ENCODE assay signal across 8 mouse cellular contexts in genomic region chr1:60408501-60409167, GRCm38 (mm10). TPM values are rescaled to one million over a fixed set of nuclear protein-coding genes. Genes with fewer than 3 reads are reported as not detected.
DNase-seq lines count a peak whose midpoint lies in the region; ATAC-seq and TF ChIP-seq lines count a peak whose summit lies in the region.

No protein-coding gene starts in this region.

- H3K27me3 ChIP-seq in kidney, adult 2 months (replicated peaks; ENCODE audit: control insufficient read depth, insufficient read depth, low read length), result no peaks in the 10 kb centered on the region
- H3K27me3 ChIP-seq in midbrain, embryonic 16.5 days (ENCODE audit: control insufficient read depth, insufficient read depth, low read depth, low read length), result no peaks in the 10 kb centered on the region

- H3K9me3 ChIP-seq in midbrain, embryonic 16.5 days (replicated peaks; ENCODE audit: control insufficient read depth, low read length, poor library complexity, severe bottlenecking), result no peaks in the 10 kb centered on the region

- peak overlapping the region; percentile 96 for H3K9ac ChIP-seq in midbrain, embryonic 16.5 days (ENCODE audit: low read depth, low read length)

- no peak for TF ChIP-seq CTCF in kidney, adult 2 months (conservative IDR thresholded peaks at IDR 0.05; ENCODE audit: insufficient read depth, insufficient read length, low read depth, low read length)

- peak; percentile 66 for ATAC-seq in midbrain, embryonic 16.5 days
- ATAC-seq in frontal cortex, adult (ENCODE audit: low TSS enrichment), result no peak; the same call in 1 of the 2 replicates

- 28% methylated on average over 13 of the region's 13 CpGs for WGBS in kidney, adult 2 months
- 15% methylated on average over 13 of the region's 13 CpGs for WGBS in midbrain, embryonic 16.5 days

- no peak for DNase-seq in kidney, adult 2 months
- DNase-seq in kidney, postnatal 14 days, result no peak
- peak; percentile 51 for DNase-seq in induced T-regulatory cell, adult 2 months (ENCODE audit: low read depth)
- no peak for DNase-seq in thymus, postnatal 25 days
- DNase-seq in adrenal gland, postnatal 25 days, result no peak

- no peaks in the 10 kb centered on the region for H3K4me1 ChIP-seq in kidney, adult 2 months (ENCODE audit: control insufficient read depth, insufficient read depth, low read length)
- no peaks in the 10 kb centered on the region for H3K4me1 ChIP-seq in brown adipose tissue, adult 24 weeks (ENCODE audit: control insufficient read depth, insufficient read depth, insufficient read length, low read length)
- H3K4me1 ChIP-seq in midbrain, embryonic 16.5 days (ENCODE audit: control insufficient read depth, insufficient read depth, low read length), result peaks cover 19% of the 10 kb centered on the region

- H3K4me2 ChIP-seq in midbrain, embryonic 16.5 days (ENCODE audit: low read length), result peak overlapping the region; percentile 70

- H3K36me3 ChIP-seq in kidney, adult 2 months (ENCODE audit: control insufficient read depth, insufficient read depth, low read length), result no peaks in the 10 kb centered on the region
- no peaks in the 10 kb centered on the region for H3K36me3 ChIP-seq in midbrain, embryonic 16.5 days (ENCODE audit: control insufficient read depth, insufficient read depth, low read length)

- H3K27ac ChIP-seq in kidney, adult 2 months (ENCODE audit: insufficient read depth, low read depth, low read length), result peak overlapping the region; percentile 61
- peak overlapping the region; percentile 60 for H3K27ac ChIP-seq in brown adipose tissue, adult 24 weeks (replicated peaks; ENCODE audit: low read depth, low read length)
- peak overlapping the region; percentile 95 for H3K27ac ChIP-seq in midbrain, embryonic 16.5 days (ENCODE audit: low read length)

- H3K4me3 ChIP-seq in kidney, adult 2 months (ENCODE audit: insufficient read depth, low read depth, low read length), result peak overlapping the region; percentile 86; the same call in 1 of the 2 replicates
- H3K4me3 ChIP-seq in brown adipose tissue, adult 24 weeks (ENCODE audit: insufficient read depth, low read depth, low read length), result peak overlapping the region; percentile 71
- H3K4me3 ChIP-seq in midbrain, embryonic 16.5 days (ENCODE audit: low read depth, low read length), result peak overlapping the region; percentile 90

- no peak for TF ChIP-seq POLR2A in kidney, adult 2 months (IDR thresholded peaks at IDR 0.05; ENCODE audit: low read depth, low read length)

RNA-seq across cellular contexts. Expression of gene Abi2, which starts 0.8 kb away (rescaled TPM):
- 6.9 TPM in 2 replicates for polyA plus RNA-seq in kidney, adult 2 months (2012; rRNA removed)
- polyA plus RNA-seq in brown adipose tissue, adult 24 weeks (2012; ENCODE audit: insufficient read depth, insufficient read length, missing spikeins), result 6.5 and 11.4 TPM in 2 replicates
- 90.4 and 92.3 TPM in 2 replicates for polyA plus RNA-seq in midbrain, embryonic 16.5 days (2015; fragmentation: Nextera tagmentation; extraction: Ambion mirVana)
- total RNA-seq in adrenal gland, postnatal 25 days (2021), result 25.6 and 39.4 TPM in 2 replicates
